Mouse (Mus musculus) limb, embryonic 13.5 days (tissue): ENCODE measurements around the gene Dnajb14. TPM values are rescaled to one million over a fixed set of nuclear protein-coding genes. Genes with fewer than 3 reads are reported as not detected.
"Not testable (repeated sequence)": the region's sequence is repeated elsewhere in the genome, so short reads cannot be mapped to it uniquely, and the experiment has no call there.

Experiments used
- ATAC-seq: fragments of 200-750 bp; cut with Nextera tagmentation; 2 replicates; pipeline ENCODE4 v1.8.0; 2017; ENCODE audit warnings: low read depth, moderate number of reproducible peaks, moderate TSS enrichment; ENCODE audit not compliant: low FRiP score
- H3K27ac ChIP-seq: fragments of 300-500 bp; sonication (generic); 2 replicates; pipeline ENCODE4 v1.5.1; 2015; ENCODE audit warnings: inconsistent platforms, mild to moderate bottlenecking, moderate library complexity
- H3K27me3 ChIP-seq: fragments of 300-500 bp; sonication (generic); 2 replicates; pipeline ENCODE4 v1.6.1; 2015; ENCODE audit warnings: mild to moderate bottlenecking, inconsistent platforms
- H3K36me3 ChIP-seq: fragments of 300-500 bp; sonication (generic); 2 replicates; pipeline ENCODE4 v1.6.1; 2015; ENCODE audit warnings: inconsistent platforms, mild to moderate bottlenecking, moderate library complexity
- H3K4me1 ChIP-seq: fragments of 300-500 bp; sonication (generic); 2 replicates; pipeline ENCODE4 v1.6.1; 2015; ENCODE audit warnings: inconsistent platforms
- H3K4me2 ChIP-seq: fragments of 300-500 bp; sonication (generic); replicated peaks from 2 replicates; pipeline ENCODE4 v1.6.1; 2015; ENCODE audit warnings: inconsistent platforms, mild to moderate bottlenecking, moderate library complexity
- H3K4me3 ChIP-seq: fragments of 300-500 bp; sonication (generic); 2 replicates; pipeline ENCODE4 v1.5.1; 2015; ENCODE audit warnings: moderate library complexity, mild to moderate bottlenecking, inconsistent platforms
- H3K9ac ChIP-seq: fragments of 300-500 bp; sonication (generic); 2 replicates; pipeline ENCODE4 v1.6.1; 2015; ENCODE audit warnings: mild to moderate bottlenecking, inconsistent platforms
- H3K9me3 ChIP-seq: fragments of 300-500 bp; sonication (generic); 2 replicates; pipeline ENCODE4 v1.6.1; 2016; ENCODE audit warnings: inconsistent platforms
- WGBS: fragments of 180-500 bp; shearing (Covaris S2); methylation state at CpG from one replicate; pipeline ENCODE4 v1.1.7; 2015; 5-methylcytosine and 5-hydroxymethylcytosine counted together
- polyA plus RNA-seq: library from polyadenylated mRNA; unstranded; fragments of >200 nt; fragmentation: Nextera tagmentation; extraction: Ambion mirVana; gene quantifications from 2 replicates; pipeline ENCODE4 v1.2.1, GENCODE M21; 2015

The Dnajb14 gene
- polyA plus RNA-seq, 1 experiment from 2014 or later: 11.5 TPM

DNA sequence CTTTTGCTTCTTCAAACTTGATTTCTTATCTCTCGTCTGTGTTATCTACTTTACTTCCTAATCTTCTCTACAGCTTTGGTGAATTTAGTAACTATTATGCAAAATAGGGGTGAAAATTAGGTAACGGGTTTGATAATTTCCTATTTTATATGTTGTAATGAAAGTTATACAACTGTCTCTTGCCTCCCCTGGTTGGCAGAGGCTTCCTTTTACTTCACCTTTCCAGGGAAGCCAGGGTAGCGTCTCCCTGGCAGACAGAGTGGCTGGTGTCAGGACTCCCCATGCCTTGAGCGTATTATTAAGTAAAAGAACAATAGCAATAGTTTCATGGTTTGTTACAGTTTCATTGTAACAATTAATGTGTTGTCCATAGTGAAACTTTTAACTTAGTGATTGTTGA is 26.3 kb downstream of the Dnajb14 start:
- H3K4me1 ChIP-seq: no peaks in the 10 kb centered on the region
- ATAC-seq: no peak
- WGBS: 89% methylated on average over 4 of the region's 4 CpGs
- H3K4me3 ChIP-seq: no peak overlapping the region
- H3K36me3 ChIP-seq: peaks cover 72% of the 10 kb centered on the region
- no peak overlapping the region for H3K9ac ChIP-seq
- no peak overlapping the region for H3K4me2 ChIP-seq
- H3K27me3 ChIP-seq: no peaks in the 10 kb centered on the region
- H3K9me3 ChIP-seq: no peaks in the 10 kb centered on the region
- H3K27ac ChIP-seq: no peak overlapping the region

GRCm38 (mm10) chr3:137895196-137895595 is 27.7 kb downstream of the Dnajb14 start:
- 90% methylated on average over 3 of the region's 3 CpGs for WGBS
- no peak overlapping the region for H3K4me2 ChIP-seq
- no peak overlapping the region for H3K4me3 ChIP-seq
- no peak overlapping the region for H3K27ac ChIP-seq
- ATAC-seq: no peak
- no peaks in the 10 kb centered on the region for H3K4me1 ChIP-seq
- H3K9ac ChIP-seq: no peak overlapping the region
- no peaks in the 10 kb centered on the region for H3K27me3 ChIP-seq
- H3K9me3 ChIP-seq: no peaks in the 10 kb centered on the region
- peaks cover 64% of the 10 kb centered on the region for H3K36me3 ChIP-seq

DNA sequence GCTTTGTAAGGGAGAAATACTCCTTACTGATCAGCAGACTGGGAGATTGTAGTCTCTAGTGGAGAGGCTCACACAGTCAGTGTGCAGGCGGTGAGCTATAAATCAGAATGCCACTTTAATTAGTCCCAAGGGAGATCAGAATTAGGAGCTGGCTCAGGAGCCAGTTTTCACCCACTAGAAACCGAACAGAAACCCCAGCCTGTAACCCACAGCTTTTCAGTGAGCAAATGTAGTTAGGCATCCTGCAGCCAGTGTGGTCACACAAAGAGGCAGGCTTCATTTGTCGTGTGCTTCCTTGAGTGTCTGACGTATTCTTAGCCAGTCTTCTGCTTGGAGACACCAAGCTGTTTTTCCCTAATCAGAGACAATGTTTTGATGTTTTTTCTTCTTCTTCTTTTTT is 28.9 kb downstream of the Dnajb14 start:
- 66% methylated on average over 4 of the region's 4 CpGs for WGBS
- H3K27ac ChIP-seq: no peak overlapping the region
- H3K4me2 ChIP-seq: no peak overlapping the region
- peaks cover 63% of the 10 kb centered on the region for H3K36me3 ChIP-seq
- H3K9ac ChIP-seq: no peak overlapping the region
- no peaks in the 10 kb centered on the region for H3K9me3 ChIP-seq
- no peak overlapping the region for H3K4me3 ChIP-seq
- H3K4me1 ChIP-seq: no peaks in the 10 kb centered on the region
- H3K27me3 ChIP-seq: no peaks in the 10 kb centered on the region
- no peak for ATAC-seq

DNA sequence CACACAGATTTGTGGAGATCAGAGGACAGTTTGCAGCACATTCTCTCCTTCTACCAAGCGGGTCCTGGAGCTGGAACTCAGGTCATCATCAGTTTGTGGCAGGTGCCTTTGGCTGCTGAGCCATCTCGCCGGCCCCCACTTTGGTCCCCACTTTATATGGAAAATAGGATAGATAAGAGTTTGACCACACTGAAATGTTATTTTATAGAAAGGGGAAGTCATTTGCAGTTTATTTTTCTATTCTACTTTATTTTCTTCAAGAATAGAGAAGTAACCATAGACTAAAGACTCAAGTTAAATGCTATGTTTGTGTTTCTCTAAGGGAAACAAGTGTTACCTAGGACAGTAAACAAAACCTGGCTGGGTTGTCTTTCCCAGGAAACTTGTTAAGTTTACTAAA is 29.4 kb downstream of the Dnajb14 start:
- no peaks in the 10 kb centered on the region for H3K9me3 ChIP-seq
- H3K36me3 ChIP-seq: peaks cover 60% of the 10 kb centered on the region
- no peaks in the 10 kb centered on the region for H3K4me1 ChIP-seq
- H3K27ac ChIP-seq: no peak overlapping the region
- 96% methylated on average over 3 of the region's 3 CpGs for WGBS
- ATAC-seq: no peak
- no peak overlapping the region for H3K4me2 ChIP-seq
- H3K9ac ChIP-seq: no peak overlapping the region
- no peaks in the 10 kb centered on the region for H3K27me3 ChIP-seq
- H3K4me3 ChIP-seq: no peak overlapping the region

- H3K36me3 ChIP-seq: peaks cover 62% of the 10 kb centered on the region
- 86% methylated on average over 5 of the region's 5 CpGs for WGBS
- no peaks in the 10 kb centered on the region for H3K9me3 ChIP-seq
- no peak for ATAC-seq
- H3K27me3 ChIP-seq: no peaks in the 10 kb centered on the region
- H3K4me1 ChIP-seq: no peaks in the 10 kb centered on the region
- no peak overlapping the region for H3K4me3 ChIP-seq
- H3K9ac ChIP-seq: no peak overlapping the region
- no peak overlapping the region for H3K27ac ChIP-seq
- no peak overlapping the region for H3K4me2 ChIP-seq
Measured at GRCm38 (mm10) chr3:137897685-137898084, 30.2 kb downstream of the Dnajb14 start.

DNA sequence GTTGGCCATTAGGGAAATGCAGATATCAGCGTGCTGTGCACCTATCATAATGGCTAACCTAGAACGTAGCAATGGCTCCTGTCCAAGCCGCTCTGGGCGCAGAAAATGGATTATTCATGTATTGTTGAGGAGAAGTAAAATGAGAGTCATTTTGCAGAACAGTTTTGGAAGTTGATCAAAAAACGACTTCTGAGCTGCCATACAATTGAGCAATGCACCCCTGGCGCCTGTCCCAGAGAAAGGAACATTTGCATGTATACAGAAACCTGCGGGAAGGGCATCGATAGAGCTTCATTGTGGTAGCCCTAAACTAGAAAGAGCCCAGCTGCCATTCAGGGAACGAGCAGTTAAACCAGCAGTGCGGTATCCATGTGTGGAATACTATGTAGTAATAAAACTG is 32.7 kb downstream of the Dnajb14 start:
- no peak for ATAC-seq
- H3K27me3 ChIP-seq: no peaks in the 10 kb centered on the region
- H3K4me3 ChIP-seq: no peak overlapping the region
- 85% methylated on average over 10 of the region's 10 CpGs for WGBS
- H3K4me2 ChIP-seq: no peak overlapping the region
- H3K9ac ChIP-seq: no peak overlapping the region
- no peak overlapping the region; the same call in 1 of the 2 replicates for H3K27ac ChIP-seq
- no peaks in the 10 kb centered on the region for H3K4me1 ChIP-seq
- H3K36me3 ChIP-seq: peaks cover 59% of the 10 kb centered on the region
- no peaks in the 10 kb centered on the region for H3K9me3 ChIP-seq

DNA sequence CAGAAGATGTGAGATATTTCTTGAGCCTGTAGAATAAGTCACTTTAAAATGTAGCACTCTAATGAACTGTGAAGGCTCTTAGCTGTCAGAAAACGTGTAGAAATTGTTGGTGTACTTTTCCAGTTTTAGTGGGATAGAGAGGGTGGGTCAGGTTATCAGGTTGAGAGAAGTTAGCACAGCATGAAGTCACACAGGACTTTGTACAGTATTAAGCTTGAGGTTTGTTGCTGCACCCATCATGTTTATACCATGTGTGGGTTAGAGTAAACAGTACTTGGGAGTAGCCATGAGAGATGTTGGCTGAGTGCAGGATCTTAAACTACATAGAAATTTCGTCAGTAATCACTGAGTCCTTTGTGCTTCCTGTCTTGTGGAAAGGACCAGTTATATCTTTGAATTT is 45.6 kb downstream of the Dnajb14 start:
- Histone ChIP-seq H3K27me3 (no peaks in the 10 kb centered on the region), H3K4me2 (no peak overlapping the region)

DNA sequence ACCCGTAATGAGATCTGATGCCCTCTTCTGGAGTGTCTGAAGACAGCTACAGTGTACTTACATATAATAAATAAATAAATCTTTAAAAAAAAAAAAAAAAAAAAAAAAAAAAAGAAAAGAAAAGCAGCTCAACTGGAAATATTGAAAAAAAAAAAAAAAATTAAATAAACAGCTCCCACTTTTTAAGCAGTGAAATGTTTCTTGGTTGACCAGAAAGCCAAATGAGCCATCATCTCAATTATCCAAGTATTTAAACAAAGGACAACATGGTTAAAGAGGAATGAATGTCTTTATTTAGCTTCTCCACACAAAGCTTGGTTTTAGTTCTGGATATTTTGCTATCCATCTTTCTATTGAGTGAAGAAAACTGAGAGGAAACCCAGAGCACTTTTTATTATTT is 47.1 kb downstream of the Dnajb14 start:
- not testable (repeated sequence) for H3K9ac ChIP-seq, H3K4me2 ChIP-seq, H3K4me3 ChIP-seq, H3K27me3 ChIP-seq, ATAC-seq, H3K27ac ChIP-seq, H3K9me3 ChIP-seq
- H3K36me3 ChIP-seq: peaks cover 15% of the 10 kb centered on the region; the same call in 1 of the 2 replicates
- WGBS: 100% methylated on average over 1 of the region's 1 CpGs
- H3K4me1 ChIP-seq: peaks cover 15% of the 10 kb centered on the region

More for the DNA sequence above, 45.6 kb downstream of the Dnajb14 start:
- Histone ChIP-seq H3K4me3 (no peak overlapping the region), H3K9ac (no peak overlapping the region), H3K27ac (no peak overlapping the region), H3K9me3 (no peaks in the 10 kb centered on the region), H3K36me3 (peaks cover 18% of the 10 kb centered on the region; the same call in 1 of the 2 replicates), H3K4me1 (peaks cover 7% of the 10 kb centered on the region)
- 76% methylated on average over 2 of the region's 2 CpGs for WGBS
- no peak for ATAC-seq

- H3K27me3 ChIP-seq: no peaks in the 10 kb centered on the region
- peaks cover 16% of the 10 kb centered on the region for H3K4me1 ChIP-seq
- WGBS: 18% methylated on average over 12 of the region's 12 CpGs
- peak overlapping the region; percentile 74 for H3K27ac ChIP-seq
- ATAC-seq: no peak
- peak overlapping the region; percentile 58 for H3K9ac ChIP-seq
- no peaks in the 10 kb centered on the region for H3K9me3 ChIP-seq
- peaks cover 16% of the 10 kb centered on the region for H3K36me3 ChIP-seq
- peak overlapping the region; percentile 92 for H3K4me3 ChIP-seq
- peak overlapping the region; percentile 84 for H3K4me2 ChIP-seq
Measured at GRCm38 (mm10) chr3:137917694-137918171, 50.3 kb downstream of the Dnajb14 start.

DNA sequence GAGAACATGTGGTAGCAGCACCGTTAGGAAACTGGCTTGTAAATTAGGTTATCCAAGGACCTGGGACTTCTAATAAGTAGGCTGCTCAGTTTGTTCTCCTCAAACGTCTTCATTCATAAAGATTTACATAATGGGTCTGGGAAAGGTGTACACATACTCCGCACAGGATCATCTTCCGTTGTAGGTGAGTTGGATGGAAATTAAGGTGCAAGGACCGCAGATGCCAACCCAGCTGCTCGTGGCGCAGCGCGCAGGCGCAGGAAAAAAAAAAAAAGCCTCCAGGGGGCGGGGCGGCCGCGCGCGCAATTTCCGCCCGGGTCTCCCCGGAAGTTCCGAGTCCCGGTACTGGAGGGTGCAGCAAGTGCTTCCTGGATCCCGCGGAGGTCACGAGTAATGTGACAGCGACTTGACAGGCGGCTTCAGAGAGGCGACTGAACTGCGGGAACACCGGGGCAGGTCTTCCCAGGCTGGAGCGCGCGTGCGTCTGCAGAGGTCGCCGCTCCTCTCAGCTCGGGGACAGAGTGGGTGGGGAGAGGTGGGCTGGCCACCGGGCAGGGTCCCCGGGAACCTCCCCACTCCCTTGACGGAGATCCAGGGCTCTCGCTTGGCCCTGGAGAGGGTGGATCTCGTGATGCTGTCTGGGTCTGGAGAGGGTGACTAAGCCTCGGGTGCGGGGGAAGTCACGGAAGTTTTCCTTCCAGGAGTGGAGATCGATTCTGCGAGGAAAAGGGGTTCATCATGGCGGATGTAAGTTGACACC is 50.9 kb downstream of the Dnajb14 start, which contains the start of gene Lamtor3:
TSS of gene Lamtor3 (plus strand) at position 335 of the 760 bp plus-strand sequence.
- ATAC-seq: peak; percentile 89
- Histone ChIP-seq H3K27ac (peak within 1 kb of the TSS; percentile 74), H3K9me3 (no peaks in the 10 kb centered on the region), H3K4me2 (peak within 1 kb of the TSS; percentile 84), H3K4me3 (peak within 1 kb of the TSS; percentile 92), H3K27me3 (no peaks in the 10 kb centered on the region), H3K36me3 (peaks cover 16% of the 10 kb centered on the region), H3K9ac (peak within 1 kb of the TSS; percentile 86), H3K4me1 (peaks cover 16% of the 10 kb centered on the region)
- WGBS: under 1% methylated on average over 47 of the region's 47 CpGs

DNA sequence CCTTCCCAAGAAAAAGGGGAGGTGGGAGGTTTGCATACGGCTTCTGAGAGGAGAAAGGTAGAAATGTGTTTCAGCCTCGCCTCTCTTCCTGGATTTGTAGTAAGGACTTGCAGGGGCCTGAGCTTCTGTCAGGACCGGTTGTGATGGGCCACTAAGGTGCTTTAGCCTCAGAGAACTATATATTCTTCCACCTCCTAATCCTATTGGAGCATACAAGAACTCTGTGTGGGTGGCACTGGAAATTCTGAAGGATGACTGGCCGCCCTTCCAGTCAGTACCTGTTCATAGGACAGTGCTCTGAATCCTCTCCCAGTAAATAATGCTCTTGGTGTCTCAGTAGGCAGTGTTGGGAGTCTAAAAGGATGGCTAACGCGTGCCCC is 51.4 kb downstream of the Dnajb14 start:
- Histone ChIP-seq H3K9me3 (no peaks in the 10 kb centered on the region), H3K4me1 (peaks cover 16% of the 10 kb centered on the region), H3K36me3 (peaks cover 21% of the 10 kb centered on the region), H3K27ac (peak overlapping the region; percentile 74), H3K9ac (peak overlapping the region; percentile 86), H3K27me3 (no peaks in the 10 kb centered on the region), H3K4me2 (peak overlapping the region; percentile 84), H3K4me3 (peak overlapping the region; percentile 92)
- 16% methylated on average over 6 of the region's 6 CpGs for WGBS
- ATAC-seq: peak; percentile 31

GRCm38 (mm10) chr3:137919398-137919797 is 51.9 kb downstream of the Dnajb14 start:
- Histone ChIP-seq H3K4me2 (peak overlapping the region; percentile 84), H3K9me3 (no peaks in the 10 kb centered on the region), H3K27ac (no peak overlapping the region), H3K4me3 (peak overlapping the region; percentile 92), H3K36me3 (peaks cover 23% of the 10 kb centered on the region), H3K9ac (peak overlapping the region; percentile 86), H3K4me1 (peaks cover 16% of the 10 kb centered on the region), H3K27me3 (no peaks in the 10 kb centered on the region)
- no peak for ATAC-seq
- WGBS: 87% methylated on average over 7 of the region's 7 CpGs
